Mouse (Mus musculus) liver, embryonic 14 days (tissue): ENCODE results near the gene Tent4a. TPM values are rescaled to one million over a fixed set of nuclear protein-coding genes. Genes with fewer than 3 reads are reported as not detected.

ENCODE experiments used
- polyA plus RNA-seq: library from polyadenylated mRNA; depleted of rRNA; stranded (reverse); fragments of >200 nt; gene quantifications from 2 replicates; pipeline ENCODE4 v1.2.3, GENCODE M21; 2012; rRNA removed

The Tent4a gene
- polyA plus RNA-seq = 5.5 and 7.2 TPM in 2 replicates

GRCm38 (mm10) chr13:69534334-69534653 is at the start of gene Tent4a:
Tent4a (minus strand) TSS chr13:69534617.

GRCm38 (mm10) chr13:69533405-69534333 is 748 bp downstream of the Tent4a start, which contains the start of gene Nsun2:
Nsun2 (plus strand) TSS chr13:69533746.

Other genes starting within 250 kb of the Tent4a start
- gene Nsun2, start 871 bp downstream of the Tent4a start, polyA plus RNA-seq = 55.9 and 62.1 TPM in 2 replicates
- gene Srd5a1, start 76.8 kb upstream of the Tent4a start, polyA plus RNA-seq = 1.5 and 1.8 TPM in 2 replicates
- 0.16 and 0.17 TPM in 2 replicates for gene Ube2ql1, start 205.3 kb upstream of the Tent4a start, polyA plus RNA-seq